Mouse (Mus musculus): Measurements from ENCODE around the gene Mvd. TPM values are rescaled to one million over a fixed set of nuclear protein-coding genes. Genes with fewer than 3 reads are reported as not detected.
A peak's percentile ranks its signal among the peaks of the same experiment; 100 is the strongest.

The Mvd gene
- polyA plus RNA-seq, 1 experiment from 2014 or later: 42.6 TPM

GRCm38 (mm10) chr8:122445203-122445602 is 2.0 kb upstream of the Mvd start:
- Histone ChIP-seq H3K4me2 (peak overlapping the region; percentile 68), H3K9me3 (no peaks in the 10 kb centered on the region), H3K9ac (peak overlapping the region; percentile 17; the same call in 1 of the 2 replicates), H3K4me1 (peaks cover 31% of the 10 kb centered on the region), H3K27me3 (0 out of 2 replicates have a peak, but pooled peaks cover 11% of the 10 kb centered on the region), H3K36me3 (replicated peaks) (no peaks in the 10 kb centered on the region), H3K4me3 (replicated peaks) (no peak overlapping the region), H3K27ac (peak overlapping the region; percentile 99; the same call in 1 of the 2 replicates)
- no peak for ATAC-seq (ENCODE audit: low FRiP score)
- 80% methylated on average over 3 of the region's 3 CpGs for WGBS

GRCm38 (mm10) chr8:122444058-122444748 is 981 bp upstream of the Mvd start:
- Histone ChIP-seq H3K36me3 (replicated peaks) (peaks cover 10% of the 10 kb centered on the region), H3K27me3 (0 out of 2 replicates have a peak, but pooled peaks cover 11% of the 10 kb centered on the region), H3K9ac (peak overlapping the region; percentile 81), H3K9me3 (no peaks in the 10 kb centered on the region), H3K4me1 (peaks cover 31% of the 10 kb centered on the region), H3K4me2 (peak overlapping the region; percentile 68), H3K4me3 (replicated peaks) (peak overlapping the region; percentile 63), H3K27ac (peak overlapping the region; percentile 99)
- ATAC-seq (ENCODE audit: low FRiP score): peak; percentile 54
- WGBS: 20% methylated on average over 19 of the region's 19 CpGs

DNA sequence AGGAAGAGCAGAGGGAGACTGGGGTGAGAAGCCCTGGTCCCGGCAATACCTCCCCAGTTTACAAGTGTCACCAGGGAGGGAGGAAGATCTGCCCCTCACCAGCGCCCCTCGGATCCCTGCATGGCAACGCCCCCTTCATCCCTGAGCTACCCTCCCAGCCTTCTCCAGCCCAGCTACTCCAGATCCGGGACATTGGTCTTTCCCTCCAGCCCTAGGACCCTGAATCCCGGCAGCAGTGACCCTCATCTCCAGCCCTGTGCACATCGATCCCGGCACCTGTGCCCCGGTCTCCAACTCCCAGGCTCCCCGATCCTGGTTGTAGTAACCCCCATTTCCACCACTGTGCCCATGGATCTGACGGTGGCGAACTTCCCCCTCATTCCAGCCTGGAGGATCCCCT is 441 bp downstream of the Mvd start:
- WGBS: under 1% methylated on average over 12 of the region's 12 CpGs
- Histone ChIP-seq H3K4me3 (replicated peaks) (peak overlapping the region; percentile 63), H3K9ac (peak overlapping the region; percentile 72), H3K4me2 (peak overlapping the region; percentile 93), H3K27me3 (0 out of 2 replicates have a peak, but pooled peaks cover 9% of the 10 kb centered on the region), H3K4me1 (peaks cover 31% of the 10 kb centered on the region), H3K36me3 (replicated peaks) (peaks cover 22% of the 10 kb centered on the region), H3K27ac (peak overlapping the region; percentile 79), H3K9me3 (no peaks in the 10 kb centered on the region)
- ATAC-seq (ENCODE audit: low FRiP score): peak; percentile 25

- Histone ChIP-seq H3K9me3 (no peaks in the 10 kb centered on the region), H3K9ac (peak overlapping the region; percentile 72), H3K4me2 (peak overlapping the region; percentile 93), H3K4me3 (replicated peaks) (peak overlapping the region; percentile 63), H3K4me1 (peaks cover 31% of the 10 kb centered on the region), H3K36me3 (replicated peaks) (peaks cover 26% of the 10 kb centered on the region), H3K27ac (peak overlapping the region; percentile 79), H3K27me3 (0 out of 2 replicates have a peak, but pooled peaks cover 6% of the 10 kb centered on the region)
- no peak for ATAC-seq (ENCODE audit: low FRiP score)
- 20% methylated on average over 7 of the region's 7 CpGs for WGBS
Observed at GRCm38 (mm10) chr8:122442356-122442755, 866 bp downstream of the Mvd start.

- WGBS: 100% methylated on average over 1 of the region's 1 CpGs
- no peak overlapping the region for H3K27ac ChIP-seq
- peaks cover 31% of the 10 kb centered on the region for H3K4me1 ChIP-seq
- H3K27me3 ChIP-seq: no peaks in the 10 kb centered on the region
- no peak overlapping the region for H3K9ac ChIP-seq
- peaks cover 37% of the 10 kb centered on the region for H3K36me3 ChIP-seq (replicated peaks)
- H3K9me3 ChIP-seq: no peaks in the 10 kb centered on the region
- no peak for ATAC-seq (ENCODE audit: low FRiP score)
- no peak overlapping the region for H3K4me2 ChIP-seq
- H3K4me3 ChIP-seq (replicated peaks): no peak overlapping the region
Observed at GRCm38 (mm10) chr8:122441326-122441725, 1.9 kb downstream of the Mvd start.

DNA sequence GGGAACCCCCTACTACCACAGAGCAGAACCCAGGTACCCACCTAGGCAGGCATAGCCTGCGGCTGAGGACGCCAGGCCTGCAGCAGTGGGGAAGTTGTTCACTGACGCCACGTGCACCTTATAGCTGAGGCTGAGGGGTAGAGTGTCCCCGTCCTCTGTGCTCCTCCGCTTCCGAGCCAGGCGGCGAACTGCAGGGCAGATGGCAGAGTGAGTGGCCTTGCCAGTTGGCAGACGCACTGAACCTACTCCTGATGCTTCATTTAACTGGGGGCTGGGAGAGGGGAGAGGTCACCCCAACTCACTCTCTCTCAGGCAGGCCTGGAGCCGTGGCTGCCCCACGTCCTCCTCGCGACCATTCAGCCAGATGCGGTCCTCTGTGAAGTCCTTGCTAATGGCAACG is 3.9 kb downstream of the Mvd start:
- H3K9me3 ChIP-seq: peaks cover 4% of the 10 kb centered on the region; the same call in 1 of the 2 replicates
- ATAC-seq (ENCODE audit: low FRiP score): no peak
- no peak overlapping the region for H3K27ac ChIP-seq
- H3K4me3 ChIP-seq (replicated peaks): no peak overlapping the region
- H3K27me3 ChIP-seq: no peaks in the 10 kb centered on the region
- H3K9ac ChIP-seq: no peak overlapping the region
- 96% methylated on average over 16 of the region's 16 CpGs for WGBS
- peaks cover 54% of the 10 kb centered on the region for H3K36me3 ChIP-seq (replicated peaks)
- H3K4me2 ChIP-seq: no peak overlapping the region
- H3K4me1 ChIP-seq: peaks cover 13% of the 10 kb centered on the region

GRCm38 (mm10) chr8:122437708-122438331 is 5.4 kb downstream of the Mvd start:
- ATAC-seq (ENCODE audit: low FRiP score): no peak
- Histone ChIP-seq H3K4me3 (replicated peaks) (no peak overlapping the region), H3K36me3 (replicated peaks) (peaks cover 62% of the 10 kb centered on the region), H3K9ac (no peak overlapping the region), H3K27me3 (peaks cover 1% of the 10 kb centered on the region; the same call in 1 of the 2 replicates), H3K4me1 (peaks cover 16% of the 10 kb centered on the region), H3K27ac (0 out of 2 replicates have a peak overlapping the region, but pooled peaks have one; percentile 5), H3K9me3 (peaks cover 4% of the 10 kb centered on the region; the same call in 1 of the 2 replicates), H3K4me2 (no peak overlapping the region)
- 93% methylated on average over 13 of the region's 13 CpGs for WGBS

- Histone ChIP-seq H3K27ac (no peak overlapping the region), H3K4me3 (replicated peaks) (no peak overlapping the region), H3K4me1 (peaks cover 17% of the 10 kb centered on the region), H3K27me3 (peaks cover 11% of the 10 kb centered on the region; the same call in 1 of the 2 replicates), H3K4me2 (no peak overlapping the region), H3K36me3 (replicated peaks) (peaks cover 62% of the 10 kb centered on the region), H3K9ac (no peak overlapping the region), H3K9me3 (peaks cover 4% of the 10 kb centered on the region; the same call in 1 of the 2 replicates)
- 93% methylated on average over 20 of the region's 20 CpGs for WGBS
- ATAC-seq (ENCODE audit: low FRiP score): no peak
Observed at GRCm38 (mm10) chr8:122436586-122437125, 6.6 kb downstream of the Mvd start.

DNA sequence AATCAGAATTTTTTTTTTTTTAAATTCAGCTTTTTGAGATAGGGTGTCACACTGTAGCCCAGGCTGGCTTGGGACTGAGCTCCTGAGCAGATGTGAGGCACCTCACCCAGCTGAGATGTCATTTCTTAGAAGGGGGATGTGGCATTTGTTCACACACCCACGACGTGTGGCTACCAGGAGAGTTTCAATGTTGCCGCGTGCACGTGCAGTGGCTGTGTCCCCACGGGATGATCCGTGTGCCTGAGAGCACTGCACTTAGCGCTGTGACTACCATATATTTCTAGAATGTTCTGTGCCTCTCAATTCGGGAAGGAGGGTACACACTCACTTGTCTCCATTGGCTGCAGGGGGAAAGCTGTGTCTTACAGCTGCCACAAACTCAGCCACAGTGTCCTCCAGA is 7.1 kb downstream of the Mvd start:
- no peak for ATAC-seq (ENCODE audit: low FRiP score)
- WGBS: 96% methylated on average over 9 of the region's 9 CpGs
- H3K9ac ChIP-seq: no peak overlapping the region

DNA sequence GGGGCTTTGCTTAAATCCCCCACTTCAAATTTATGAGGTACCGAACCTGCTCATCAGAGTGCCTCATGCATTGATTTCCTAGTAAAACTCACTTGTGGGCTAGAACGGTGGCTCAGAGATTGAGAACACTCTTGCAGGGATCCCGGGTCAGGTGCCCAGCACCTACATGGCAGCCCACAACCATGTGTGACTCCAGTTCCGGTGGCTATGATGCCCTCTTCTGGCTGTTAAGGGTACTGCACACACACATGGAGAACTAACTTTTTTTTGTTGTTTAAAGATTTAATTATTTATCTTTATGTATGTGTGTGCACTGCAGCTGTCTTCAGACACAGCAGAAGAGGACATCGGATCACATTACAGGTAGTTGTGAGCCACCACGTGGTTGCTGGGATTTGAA is 7.8 kb downstream of the Mvd start:
- peaks cover 62% of the 10 kb centered on the region for H3K36me3 ChIP-seq (replicated peaks)
- no peak for ATAC-seq (ENCODE audit: low FRiP score)

More for the DNA sequence above, 7.1 kb downstream of the Mvd start:
- peaks cover 18% of the 10 kb centered on the region for H3K4me1 ChIP-seq
- no peak overlapping the region for H3K4me3 ChIP-seq (replicated peaks)
- H3K27ac ChIP-seq: no peak overlapping the region
- peaks cover 13% of the 10 kb centered on the region; the same call in 1 of the 2 replicates for H3K27me3 ChIP-seq
- H3K36me3 ChIP-seq (replicated peaks): peaks cover 62% of the 10 kb centered on the region
- no peak overlapping the region for H3K4me2 ChIP-seq
- peaks cover 4% of the 10 kb centered on the region; the same call in 1 of the 2 replicates for H3K9me3 ChIP-seq

GRCm38 (mm10) chr8:122433269-122433905 is 9.8 kb downstream of the Mvd start:
- peaks cover 18% of the 10 kb centered on the region for H3K4me1 ChIP-seq
- H3K9me3 ChIP-seq: peaks cover 4% of the 10 kb centered on the region; the same call in 1 of the 2 replicates
- H3K27ac ChIP-seq: no peak overlapping the region
- H3K4me3 ChIP-seq (replicated peaks): no peak overlapping the region
- H3K27me3 ChIP-seq: peaks cover 13% of the 10 kb centered on the region; the same call in 1 of the 2 replicates
- H3K4me2 ChIP-seq: peak overlapping the region; percentile 76
- WGBS: 74% methylated on average over 11 of the region's 11 CpGs
- no peak; the same call in 1 of the 2 replicates for ATAC-seq (ENCODE audit: low FRiP score)
- peak overlapping the region; percentile 64; the same call in 1 of the 2 replicates for H3K9ac ChIP-seq
- H3K36me3 ChIP-seq (replicated peaks): peaks cover 47% of the 10 kb centered on the region

More for the DNA sequence above, 7.8 kb downstream of the Mvd start:
- H3K4me1 ChIP-seq: peaks cover 18% of the 10 kb centered on the region
- H3K9ac ChIP-seq: no peak overlapping the region
- H3K27me3 ChIP-seq: peaks cover 13% of the 10 kb centered on the region; the same call in 1 of the 2 replicates
- no peak overlapping the region for H3K27ac ChIP-seq
- WGBS: 89% methylated on average over 6 of the region's 6 CpGs
- peaks cover 4% of the 10 kb centered on the region; the same call in 1 of the 2 replicates for H3K9me3 ChIP-seq
- no peak overlapping the region for H3K4me2 ChIP-seq
- no peak overlapping the region for H3K4me3 ChIP-seq (replicated peaks)
